Mouse (Mus musculus): ENCODE measurements around the gene Chac2. TPM values are rescaled to one million over a fixed set of nuclear protein-coding genes. Genes with fewer than 3 reads are reported as not detected.

The Chac2 gene
- polyA plus RNA-seq, 1 experiment, result 3.2 TPM

- TF ChIP-seq CTCF (IDR thresholded peaks at IDR 0.05; ENCODE audit: borderline replicate concordance, control insufficient read depth, extremely low read depth, insufficient read depth, low read length, poor library complexity) (no peak), POLR2A (IDR thresholded peaks at IDR 0.05; ENCODE audit: control insufficient read depth, extremely low read depth, insufficient read depth, low read length, poor library complexity) (no peak)
- Histone ChIP-seq H3K4me3 (ENCODE audit: control insufficient read depth, insufficient read depth, low read length) (peak overlapping the region; percentile 60), H3K27me3 (ENCODE audit: control insufficient read depth, insufficient read depth, low read length) (no peaks in the 10 kb centered on the region), H3K36me3 (ENCODE audit: control insufficient read depth, insufficient read depth, low read length) (peaks cover 26% of the 10 kb centered on the region), H3K4me1 (replicated peaks; ENCODE audit: control insufficient read depth, insufficient read depth, low read length) (no peaks in the 10 kb centered on the region; the same call in 1 of the 2 replicates), H3K27ac (ENCODE audit: control insufficient read depth, insufficient read depth, low read length) (peak overlapping the region; percentile 45; the same call in 1 of the 2 replicates)
- DNase-seq, result peak; percentile 49
- WGBS, result 2% methylated on average over 27 of the region's 32 CpGs
Measured at GRCm38 (mm10) chr11:30953469-30954154, 32.5 kb downstream of the Chac2 start.

GRCm38 (mm10) chr11:30952829-30953228, 33.3 kb downstream of the Chac2 start:
- no peaks in the 10 kb centered on the region for H3K27me3 ChIP-seq (ENCODE audit: control insufficient read depth, insufficient read depth, low read length)
- H3K4me3 ChIP-seq (ENCODE audit: control insufficient read depth, insufficient read depth, low read length), result no peak overlapping the region
- no peak for TF ChIP-seq POLR2A (IDR thresholded peaks at IDR 0.05; ENCODE audit: control insufficient read depth, extremely low read depth, insufficient read depth, low read length, poor library complexity)
- TF ChIP-seq CTCF (IDR thresholded peaks at IDR 0.05; ENCODE audit: borderline replicate concordance, control insufficient read depth, extremely low read depth, insufficient read depth, low read length, poor library complexity), result no peak
- DNase-seq, result no peak
- WGBS, result 79% methylated on average over 5 of the region's 5 CpGs
- H3K27ac ChIP-seq (ENCODE audit: control insufficient read depth, insufficient read depth, low read length), result no peak overlapping the region
- H3K36me3 ChIP-seq (ENCODE audit: control insufficient read depth, insufficient read depth, low read length), result peaks cover 32% of the 10 kb centered on the region
- no peaks in the 10 kb centered on the region; the same call in 1 of the 2 replicates for H3K4me1 ChIP-seq (replicated peaks; ENCODE audit: control insufficient read depth, insufficient read depth, low read length)

- Histone ChIP-seq H3K36me3 (ENCODE audit: control insufficient read depth, insufficient read depth, low read length) (peaks cover 48% of the 10 kb centered on the region), H3K27ac (ENCODE audit: control insufficient read depth, insufficient read depth, low read length) (no peak overlapping the region), H3K4me1 (replicated peaks; ENCODE audit: control insufficient read depth, insufficient read depth, low read length) (no peaks in the 10 kb centered on the region), H3K27me3 (ENCODE audit: control insufficient read depth, insufficient read depth, low read length) (no peaks in the 10 kb centered on the region), H3K4me3 (ENCODE audit: control insufficient read depth, insufficient read depth, low read length) (no peak overlapping the region)
- DNase-seq, result no peak
- WGBS, result 97% methylated on average over 2 of the region's 2 CpGs
- TF ChIP-seq POLR2A (IDR thresholded peaks at IDR 0.05; ENCODE audit: control insufficient read depth, extremely low read depth, insufficient read depth, low read length, poor library complexity) (no peak), CTCF (IDR thresholded peaks at IDR 0.05; ENCODE audit: borderline replicate concordance, control insufficient read depth, extremely low read depth, insufficient read depth, low read length, poor library complexity) (no peak)
Measured at GRCm38 (mm10) chr11:30943522-30943921, 42.6 kb downstream of the Chac2 start.

- no peak for TF ChIP-seq CTCF (IDR thresholded peaks at IDR 0.05; ENCODE audit: borderline replicate concordance, control insufficient read depth, extremely low read depth, insufficient read depth, low read length, poor library complexity)
- TF ChIP-seq POLR2A (IDR thresholded peaks at IDR 0.05; ENCODE audit: control insufficient read depth, extremely low read depth, insufficient read depth, low read length, poor library complexity), result no peak
- WGBS, result 94% methylated on average over 1 of the region's 1 CpGs
- DNase-seq, result no peak
- Histone ChIP-seq H3K27me3 (ENCODE audit: control insufficient read depth, insufficient read depth, low read length) (no peaks in the 10 kb centered on the region), H3K4me1 (replicated peaks; ENCODE audit: control insufficient read depth, insufficient read depth, low read length) (no peaks in the 10 kb centered on the region), H3K27ac (ENCODE audit: control insufficient read depth, insufficient read depth, low read length) (no peak overlapping the region), H3K4me3 (ENCODE audit: control insufficient read depth, insufficient read depth, low read length) (no peak overlapping the region), H3K36me3 (ENCODE audit: control insufficient read depth, insufficient read depth, low read length) (peaks cover 4% of the 10 kb centered on the region)
Measured at GRCm38 (mm10) chr11:30928498-30928897, 57.7 kb downstream of the Chac2 start.

- H3K27ac ChIP-seq (ENCODE audit: control insufficient read depth, insufficient read depth, low read length), result no peak overlapping the region
- no peaks in the 10 kb centered on the region for H3K27me3 ChIP-seq (ENCODE audit: control insufficient read depth, insufficient read depth, low read length)
- peaks cover 4% of the 10 kb centered on the region for H3K36me3 ChIP-seq (ENCODE audit: control insufficient read depth, insufficient read depth, low read length)
- no peak overlapping the region for H3K4me3 ChIP-seq (ENCODE audit: control insufficient read depth, insufficient read depth, low read length)
- no peak for TF ChIP-seq POLR2A (IDR thresholded peaks at IDR 0.05; ENCODE audit: control insufficient read depth, extremely low read depth, insufficient read depth, low read length, poor library complexity)
- TF ChIP-seq CTCF (IDR thresholded peaks at IDR 0.05; ENCODE audit: borderline replicate concordance, control insufficient read depth, extremely low read depth, insufficient read depth, low read length, poor library complexity), result no peak
- H3K4me1 ChIP-seq (replicated peaks; ENCODE audit: control insufficient read depth, insufficient read depth, low read length), result no peaks in the 10 kb centered on the region
- no peak for DNase-seq
Measured at GRCm38 (mm10) chr11:30928079-30928478, 58.1 kb downstream of the Chac2 start.

Other genes with a start within 250 kb of the Chac2 start
- 11.8 and 12.8 TPM in 2 replicates for gene Psme4, start 214.6 kb downstream of the Chac2 start, polyA plus RNA-seq (2012; rRNA removed)
- 0.09 and 0.10 TPM in 2 replicates for gene Gpr75, start 101.0 kb downstream of the Chac2 start, polyA plus RNA-seq (2012; rRNA removed)
- gene Asb3, start 100.9 kb downstream of the Chac2 start, polyA plus RNA-seq (2012; rRNA removed), result 4.6 and 5.1 TPM in 2 replicates
- 17.2 and 19.8 TPM in 2 replicates for gene Erlec1, start 32.0 kb downstream of the Chac2 start, polyA plus RNA-seq (2012; rRNA removed)
- gene Gm17332, start 196.1 kb upstream of the Chac2 start, polyA plus RNA-seq (2012; rRNA removed), result not detected in 2 replicates

Measured in thymus, adult 2 months (tissue).